Mouse (Mus musculus) heart, adult 2 months (tissue): Measurements from ENCODE around the gene Tfpi. TPM values are rescaled to one million over a fixed set of nuclear protein-coding genes. Genes with fewer than 3 reads are reported as not detected.

Experiments
- DNase-seq, 2 experiments: peaks; one replicate each; pipeline ENCODE4 v3.0.0; 2021
- H3K27ac ChIP-seq: fragments of 200-600 bp; 2 replicates; pipeline ENCODE4 v1.8.1; 2022
- H3K27me3 ChIP-seq: fragments of 200-500 bp; 2 replicates; pipeline ENCODE4 v1.6.1; 2012; ENCODE audit warnings: mild to moderate bottlenecking, low read length, inconsistent platforms, mixed read lengths; ENCODE audit not compliant: control insufficient read depth, insufficient read depth
- H3K36me3 ChIP-seq: fragments of 200-500 bp; 2 replicates; pipeline ENCODE4 v1.6.1; 2012; ENCODE audit warnings: low read length, inconsistent platforms; ENCODE audit not compliant: control insufficient read depth, insufficient read depth
- H3K4me1 ChIP-seq: fragments of 200-500 bp; 2 replicates; pipeline ENCODE4 v1.6.1; 2011; ENCODE audit warnings: low read length; ENCODE audit not compliant: control insufficient read depth, insufficient read depth
- H3K4me3 ChIP-seq: fragments of 200-600 bp; 2 replicates; pipeline ENCODE4 v1.8.1; 2022
- H3K79me2 ChIP-seq: fragments of 200-500 bp; replicated peaks from 2 replicates; pipeline ENCODE4 v1.6.1; 2012; ENCODE audit warnings: mild to moderate bottlenecking, inconsistent platforms, low read length, moderate library complexity, mixed read lengths; ENCODE audit not compliant: control insufficient read depth, insufficient read depth
- H3K9ac ChIP-seq: fragments of 200-500 bp; 2 replicates; pipeline ENCODE4 v1.6.1; 2012; ENCODE audit warnings: low read depth, mild to moderate bottlenecking, control low read depth, inconsistent platforms, low read length, mixed read lengths
- CTCF ChIP-seq: fragments of 200-600 bp; IDR thresholded peaks from 2 replicates; pipeline ENCODE4 v1.8.1; 2022; ENCODE audit warnings: antibody characterized with exemption, mild to moderate bottlenecking, moderate library complexity
- EP300 ChIP-seq: fragments of 200-500 bp; IDR thresholded peaks from 2 replicates; pipeline ENCODE4 v1.6.1; 2011; ENCODE audit warnings: low read depth, low read length, control low read depth; ENCODE audit not compliant: insufficient read depth
- POLR2A ChIP-seq: fragments of 200-500 bp; IDR thresholded peaks from 2 replicates; pipeline ENCODE4 v1.6.1; 2011; ENCODE audit warnings: mild to moderate bottlenecking, low read depth, low read length, control low read depth; ENCODE audit not compliant: insufficient read depth
- WGBS: fragments of 180-500 bp; shearing (Covaris S2); methylation state at CpG from one replicate; pipeline ENCODE4 v1.1.7; 2018; 5-methylcytosine and 5-hydroxymethylcytosine counted together
- intact Hi-C: fragments of 180-260 bp; cut with DNase I; formaldehyde crosslinking; loops from one replicate; pipeline ENCODE4 v1.15.1; 2025
- polyA plus RNA-seq: library from polyadenylated mRNA; depleted of rRNA; stranded (reverse); fragments of >200 nt; gene quantifications from 2 replicates; pipeline ENCODE4 v1.2.3, GENCODE M21; 2012; rRNA removed
- total RNA-seq, 2 experiments: library from RNA; stranded (reverse); gene quantifications; 2 replicates each; pipeline ENCODE4 v1.2.3; 2021

Tfpi gene
- total and polyA plus RNA-seq, 3 experiments, result 19.9 to 56.9 (median 54.1) TPM

DNA sequence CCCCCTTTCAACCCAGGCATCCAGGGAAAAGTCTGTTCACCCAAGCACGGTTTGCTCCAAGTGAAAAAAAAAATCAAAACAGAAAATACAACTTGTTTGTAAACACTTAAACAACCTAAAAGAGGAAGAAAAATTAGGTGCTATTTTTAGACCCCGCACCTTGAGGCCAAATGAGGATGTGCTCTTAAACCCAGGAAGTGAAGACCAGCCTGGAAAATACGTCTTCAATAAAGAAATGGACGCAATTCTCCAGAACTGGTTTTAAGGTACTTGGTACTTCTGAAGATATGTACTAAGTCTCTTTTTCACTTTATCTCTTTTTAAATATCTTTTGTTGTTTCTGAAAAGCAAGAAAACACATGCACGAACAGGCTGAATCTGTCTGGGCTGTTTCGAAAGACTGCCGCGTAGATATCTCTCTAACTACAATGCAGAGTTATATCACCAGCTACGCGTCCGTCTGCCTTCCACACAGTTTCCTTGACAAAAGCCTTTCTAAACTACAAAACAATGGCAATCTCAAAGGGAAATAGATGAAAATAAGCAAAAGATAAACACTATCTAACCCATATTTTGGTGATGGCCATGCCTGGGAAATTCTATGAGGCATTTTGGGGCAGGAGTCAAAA, 89.1 kb downstream of the Tfpi start:
- 30% methylated on average over 11 of the region's 11 CpGs for WGBS

DNA sequence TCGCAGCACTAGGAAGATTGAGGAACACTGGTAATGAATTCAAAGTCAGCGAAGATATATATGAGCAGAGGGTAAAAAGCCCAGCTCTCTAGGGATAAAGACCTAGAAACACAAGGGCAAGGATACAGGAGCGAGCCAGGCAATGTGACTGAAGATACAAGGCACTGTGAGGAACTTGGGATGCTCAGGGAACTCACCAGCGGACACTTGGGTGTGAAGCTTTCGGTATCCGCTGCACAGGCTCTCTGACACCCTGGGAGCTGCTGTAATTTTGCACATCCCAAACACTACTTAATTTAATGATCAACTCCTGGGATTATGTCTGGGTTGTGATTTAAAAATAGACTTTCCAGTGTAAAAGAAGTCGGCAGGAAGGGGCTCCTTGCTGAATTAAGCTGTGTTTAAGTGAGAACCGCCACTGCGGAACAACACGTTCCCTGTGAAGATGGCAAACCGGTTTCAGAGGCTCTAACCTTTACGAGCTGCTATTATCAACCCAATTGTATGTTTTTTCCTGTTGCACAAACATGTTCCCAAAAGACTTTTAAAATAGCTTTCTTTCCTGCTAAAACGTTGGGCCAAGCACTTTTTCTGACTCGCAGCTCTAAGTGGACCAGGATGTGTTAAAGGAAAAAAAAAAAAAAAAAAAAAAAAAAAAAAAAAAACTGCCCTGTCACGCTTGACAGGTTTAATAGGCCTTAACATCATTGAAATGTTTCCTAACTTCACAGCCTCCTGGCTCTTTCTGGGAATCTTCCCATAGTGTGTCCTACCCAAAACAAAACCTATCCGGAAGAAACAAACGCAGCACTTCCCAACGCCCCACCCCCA, 89.8 kb downstream of the Tfpi start:
- DNase-seq, result peak; percentile 39 to 53
- Histone ChIP-seq H3K9ac (peak overlapping the region; percentile 28; the same call in 1 of the 2 replicates), H3K79me2 (no peaks in the 10 kb centered on the region), H3K27me3 (no peaks in the 10 kb centered on the region), H3K4me1 (peaks cover 18% of the 10 kb centered on the region), H3K27ac (peak overlapping the region; percentile 84), H3K36me3 (peaks cover 23% of the 10 kb centered on the region), H3K4me3 (peak overlapping the region; percentile 33)
- TF ChIP-seq POLR2A (0 out of 2 replicates have a peak, but pooled peaks have one; percentile 35), EP300 (0 out of 2 replicates have a peak, but pooled peaks have one; percentile 63), CTCF (no peak)
- 33% methylated on average over 18 of the region's 18 CpGs for WGBS
- intact Hi-C loops, result loop anchor here (1.0 to 5.0 kb wide), 5 partner anchors 39 to 364 kb away; partner anchors contain the start of gene Calcrl

More for the DNA sequence above, 89.1 kb downstream of the Tfpi start:
- Histone ChIP-seq H3K27me3 (no peaks in the 10 kb centered on the region), H3K9ac (no peak overlapping the region), H3K4me3 (peak overlapping the region; percentile 33), H3K27ac (peak overlapping the region; percentile 84), H3K79me2 (no peaks in the 10 kb centered on the region), H3K36me3 (peaks cover 21% of the 10 kb centered on the region), H3K4me1 (peaks cover 18% of the 10 kb centered on the region)
- DNase-seq, result no peak
- intact Hi-C loops, result loop anchor here (1.0 to 5.0 kb wide), 5 partner anchors 38 to 365 kb away; partner anchors contain the start of gene Calcrl
- TF ChIP-seq CTCF (peak; percentile 38), EP300 (no peak), POLR2A (no peak)

DNA sequence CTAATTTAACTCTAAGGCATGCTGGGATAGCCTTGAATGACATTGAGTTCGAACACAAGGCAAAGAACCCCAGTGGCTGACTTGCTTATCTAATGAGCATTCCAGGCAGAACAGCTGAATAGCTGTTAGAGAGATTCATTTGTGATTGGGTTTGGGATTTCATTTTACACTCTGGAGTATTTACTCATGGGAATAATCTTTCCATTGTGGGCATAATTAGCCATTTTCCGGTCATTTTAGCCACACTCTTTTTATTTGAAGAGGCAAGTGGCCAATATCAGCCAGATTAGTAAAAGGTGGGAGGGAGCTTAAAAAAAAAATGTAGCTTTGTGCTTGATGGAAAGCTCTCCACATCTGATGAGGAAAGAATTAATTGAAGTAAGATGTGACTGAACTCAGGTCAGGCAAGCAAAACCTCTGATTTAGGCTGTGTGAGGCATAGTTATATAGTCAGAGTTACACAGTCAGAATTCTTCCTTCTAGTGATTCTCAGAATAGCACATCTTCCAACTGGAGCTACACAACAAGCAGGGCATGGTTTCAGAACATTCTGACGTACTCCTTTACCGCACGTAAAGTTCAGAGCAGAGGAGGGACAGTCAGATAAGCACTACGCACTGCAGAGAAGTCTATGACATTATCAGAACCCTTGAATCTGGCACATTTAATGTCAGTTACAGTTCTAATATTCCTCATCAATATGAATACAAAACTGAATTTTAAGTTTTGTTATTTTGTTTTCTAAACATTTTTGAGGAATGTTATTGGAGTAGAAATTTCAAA, 91.5 kb downstream of the Tfpi start:
- H3K4me3 ChIP-seq, result peak overlapping the region; percentile 10
- peak overlapping the region; percentile 55 for H3K27ac ChIP-seq
- TF ChIP-seq POLR2A (no peak), CTCF (no peak), EP300 (no peak)
- intact Hi-C loops, result loop anchor here (5.0 kb wide), 2 partner anchors 133 to 363 kb away; no protein-coding TSS in a partner anchor
- peak overlapping the region; percentile 38; the same call in 1 of the 2 replicates for H3K9ac ChIP-seq
- H3K36me3 ChIP-seq, result peaks cover 30% of the 10 kb centered on the region
- H3K79me2 ChIP-seq, result no peaks in the 10 kb centered on the region
- H3K4me1 ChIP-seq, result peaks cover 24% of the 10 kb centered on the region
- no peaks in the 10 kb centered on the region for H3K27me3 ChIP-seq
- no peak for DNase-seq
- 35% methylated on average over 6 of the region's 6 CpGs for WGBS

DNA sequence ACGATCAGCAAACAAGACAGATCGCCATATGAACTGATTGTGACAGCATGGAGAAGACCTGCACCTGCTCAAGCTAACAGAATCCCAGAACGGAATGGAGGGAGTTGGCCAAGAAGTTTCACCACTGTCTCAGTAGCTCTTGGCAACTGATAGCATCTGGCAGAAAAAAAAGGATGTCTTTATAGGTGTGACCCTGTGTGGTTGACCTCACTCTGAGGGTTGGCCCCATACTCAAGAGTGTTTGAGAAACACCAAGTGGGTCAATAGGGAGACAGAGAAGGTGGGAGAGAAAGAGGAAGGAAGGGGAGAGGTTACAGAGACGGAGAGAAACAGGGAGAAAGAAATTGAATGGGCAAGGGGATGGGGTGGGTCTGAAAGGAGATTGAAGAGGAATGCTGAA, 92.7 kb downstream of the Tfpi start:
- H3K27ac ChIP-seq, result no peak overlapping the region
- H3K4me3 ChIP-seq, result no peak overlapping the region
- no peaks in the 10 kb centered on the region for H3K79me2 ChIP-seq
- no peaks in the 10 kb centered on the region for H3K27me3 ChIP-seq
- no peak for DNase-seq
- peaks cover 24% of the 10 kb centered on the region for H3K4me1 ChIP-seq
- 70% methylated on average over 4 of the region's 4 CpGs for WGBS
- peaks cover 32% of the 10 kb centered on the region for H3K36me3 ChIP-seq
- no peak for TF ChIP-seq EP300
- H3K9ac ChIP-seq, result no peak overlapping the region
- intact Hi-C loops, result no loop called here

Other genes starting within 250 kb of the Tfpi start
- 10 to 100 TPM; 23.2 to 25.6 TPM for gene Calcrl, start 51.4 kb downstream of the Tfpi start, total RNA-seq
- 8.2 and 13.9 TPM in 2 replicates for gene Calcrl, start 51.4 kb downstream of the Tfpi start, polyA plus RNA-seq
- gene Ctnnd1, start 174.0 kb upstream of the Tfpi start, total RNA-seq, result 10 to 100 TPM; 53.4 to 61.4 TPM
- 26.5 and 54.5 TPM in 2 replicates for gene Ctnnd1, start 174.0 kb upstream of the Tfpi start, polyA plus RNA-seq
- gene Btbd18, start 182.3 kb upstream of the Tfpi start, total RNA-seq, result not detected
- gene Btbd18, start 182.3 kb upstream of the Tfpi start, polyA plus RNA-seq, result not detected in 2 replicates
- gene Selenoh, start 194.0 kb upstream of the Tfpi start, total RNA-seq, result 10 to 100 TPM; 21.8 to 28.0 TPM
- 18.0 and 19.6 TPM in 2 replicates for gene Selenoh, start 194.0 kb upstream of the Tfpi start, polyA plus RNA-seq
- gene Gm28635, start 201.3 kb upstream of the Tfpi start, total RNA-seq, result 1 to 10 TPM; 5.8 to 5.9 TPM
- not detected in 2 replicates for gene Gm28635, start 201.3 kb upstream of the Tfpi start, polyA plus RNA-seq
- 10 to 100 TPM; 11.5 to 14.2 TPM for gene Med19, start 201.6 kb upstream of the Tfpi start, total RNA-seq
- 6.8 and 10.4 TPM in 2 replicates for gene Med19, start 201.6 kb upstream of the Tfpi start, polyA plus RNA-seq
- 100 to 1,000 TPM; 105 to 115 TPM for gene Tmx2, start 202.4 kb upstream of the Tfpi start, total RNA-seq
- 148 and 203 TPM in 2 replicates for gene Tmx2, start 202.4 kb upstream of the Tfpi start, polyA plus RNA-seq
- 10 to 100 TPM; 62.8 to 72.5 TPM for gene Zdhhc5, start 238.4 kb upstream of the Tfpi start, total RNA-seq
- gene Zdhhc5, start 238.4 kb upstream of the Tfpi start, polyA plus RNA-seq, result 47.6 and 61.2 TPM in 2 replicates